Mouse (Mus musculus) urinary bladder, adult 18-20 months (tissue): Measurements from ENCODE around the gene Rhbdd2.
A peak's percentile ranks its signal among the peaks of the same experiment; 100 is the strongest.
"Not testable (repeated sequence)": the region's sequence is repeated elsewhere in the genome, so short reads cannot be mapped to it uniquely, and the experiment has no call there.

Experiments used
- DNase-seq, 2 experiments: peaks; one replicate each; pipeline ENCODE4 v3.0.0; 2022; ENCODE audit warnings: low spot score in 2 of 2, mixed read lengths in 2 of 2

The Rhbdd2 gene

GRCm38 (mm10) chr5:135632117-135632796 is at the start of gene Rhbdd2:
Gene Rhbdd2, plus strand, starts transcription at chr5:135632618.
- peak; percentile 92 to 96 for DNase-seq

- DNase-seq: no peak
Observed at GRCm38 (mm10) chr5:135585691-135586090, 46.7 kb upstream of the Rhbdd2 start.

- no peak for DNase-seq
Observed at GRCm38 (mm10) chr5:135587764-135588163, 44.7 kb upstream of the Rhbdd2 start.

GRCm38 (mm10) chr5:135589996-135590784 is 42.2 kb upstream of the Rhbdd2 start:
- DNase-seq: no peak

GRCm38 (mm10) chr5:135604643-135605042 is 27.8 kb upstream of the Rhbdd2 start:
- not testable (repeated sequence) for DNase-seq

GRCm38 (mm10) chr5:135606717-135607116 is 25.7 kb upstream of the Rhbdd2 start:
- DNase-seq: not testable (repeated sequence)

GRCm38 (mm10) chr5:135607581-135607980 is 24.8 kb upstream of the Rhbdd2 start:
- DNase-seq: no peak

- no peak for DNase-seq
Observed at GRCm38 (mm10) chr5:135609794-135610193, 22.6 kb upstream of the Rhbdd2 start.

GRCm38 (mm10) chr5:135619741-135620140 is 12.7 kb upstream of the Rhbdd2 start:
- not testable (repeated sequence) for DNase-seq

- no peak for DNase-seq
Observed at GRCm38 (mm10) chr5:135620526-135620925, 11.9 kb upstream of the Rhbdd2 start.

GRCm38 (mm10) chr5:135621725-135622124 is 10.7 kb upstream of the Rhbdd2 start:
- DNase-seq: peak in 1 of 2 experiments; percentile 34

GRCm38 (mm10) chr5:135623006-135623563 is 9.3 kb upstream of the Rhbdd2 start:
- DNase-seq: no peak

- no peak for DNase-seq
Observed at GRCm38 (mm10) chr5:135628916-135629315, 3.5 kb upstream of the Rhbdd2 start.

- DNase-seq: no peak
Observed at GRCm38 (mm10) chr5:135629401-135629800, 3.0 kb upstream of the Rhbdd2 start.

GRCm38 (mm10) chr5:135630598-135630997 is 1.8 kb upstream of the Rhbdd2 start:
- no peak for DNase-seq

- no peak for DNase-seq
Observed at GRCm38 (mm10) chr5:135632797-135633144, 353 bp downstream of the Rhbdd2 start.

- DNase-seq: peak in 1 of 2 experiments; percentile 69
Observed at GRCm38 (mm10) chr5:135639760-135640458, 7.5 kb downstream of the Rhbdd2 start.

- DNase-seq: no peak
Observed at GRCm38 (mm10) chr5:135640459-135640789, 8.0 kb downstream of the Rhbdd2 start.

GRCm38 (mm10) chr5:135641028-135641427 is 8.6 kb downstream of the Rhbdd2 start:
- no peak for DNase-seq

GRCm38 (mm10) chr5:135642686-135643551 is 10.5 kb downstream of the Rhbdd2 start:
- no peak for DNase-seq

- DNase-seq: no peak
Observed at GRCm38 (mm10) chr5:135643552-135643842, 11.1 kb downstream of the Rhbdd2 start.
